Mouse (Mus musculus) urinary bladder, postnatal 36 days (tissue): ENCODE results near the gene Ano2.
A peak's percentile ranks its signal among the peaks of the same experiment; 100 is the strongest.

Experiments
- DNase-seq, 2 experiments: peaks; one replicate each; pipeline ENCODE4 v3.0.0; 2022; ENCODE audit warnings: low spot score in 2 of 2, mixed read lengths in 1 of 2

The Ano2 gene

DNA sequence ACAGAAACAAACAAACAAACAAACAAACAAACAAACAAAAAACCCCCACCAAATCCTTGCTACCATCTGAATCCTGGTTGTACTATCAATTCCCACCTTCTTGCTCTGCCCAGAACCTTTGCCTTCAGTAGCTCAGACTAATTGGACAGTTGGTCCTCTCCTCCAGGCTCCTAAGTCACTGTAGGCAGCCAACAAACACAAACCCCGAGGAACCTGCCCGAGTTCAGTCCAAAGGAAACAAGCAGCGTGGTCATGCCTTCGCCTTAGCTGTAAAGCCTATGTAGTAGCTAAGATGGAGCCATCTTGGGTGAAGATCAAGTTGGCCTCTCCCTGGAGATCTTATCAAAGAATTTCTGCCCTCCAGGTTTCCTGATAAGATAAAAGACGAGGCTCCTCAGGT, 362.9 kb downstream of the Ano2 start:
- no peak for DNase-seq

GRCm38 (mm10) chr6:126057706-126058105, 367.5 kb downstream of the Ano2 start:
- no peak for DNase-seq

GRCm38 (mm10) chr6:126080531-126080930, 390.3 kb downstream of the Ano2 start:
- DNase-seq = no peak

DNA sequence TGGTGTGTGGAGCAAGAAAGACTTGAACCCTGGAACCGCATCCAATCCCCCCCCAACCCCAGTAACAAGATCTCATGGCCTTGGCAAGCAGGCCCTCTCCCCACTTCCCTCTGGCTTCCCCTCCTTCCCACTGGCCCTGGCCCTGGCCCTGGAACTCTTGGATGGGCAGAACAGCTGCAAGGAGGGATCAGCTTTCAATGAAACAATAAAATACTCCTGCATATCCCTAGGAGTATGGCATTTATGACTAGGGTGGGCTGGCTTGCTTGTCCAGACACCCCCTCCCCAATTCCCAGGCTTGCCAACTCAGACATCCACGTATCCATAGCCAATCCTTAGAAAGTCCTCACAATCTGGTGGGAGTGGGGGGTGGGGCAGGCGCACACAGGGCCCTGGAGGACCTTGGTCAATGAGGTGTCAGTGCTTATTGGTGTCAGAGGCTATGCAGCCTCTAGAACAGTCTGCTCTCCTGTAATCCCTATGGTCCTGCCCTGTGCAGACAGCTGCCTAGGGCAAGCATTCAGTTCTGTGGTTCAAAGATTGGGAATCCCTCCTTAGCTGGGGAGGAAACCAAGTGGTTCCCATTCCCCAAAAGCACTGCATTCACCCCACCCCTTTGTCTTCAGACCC, 396.2 kb downstream of the Ano2 start:
- no peak for DNase-seq

- peak in 1 of 2 experiments; percentile 41 for DNase-seq
Observed at GRCm38 (mm10) chr6:126088489-126089265, 398.5 kb downstream of the Ano2 start.
